Mouse (Mus musculus) inflammation-experienced regulatory T-cells, adult 6 months (primary cell): ENCODE results near the gene Scai. TPM values are rescaled to one million over a fixed set of nuclear protein-coding genes. Genes with fewer than 3 reads are reported as not detected.
"Not testable (repeated sequence)": the region's sequence is repeated elsewhere in the genome, so short reads cannot be mapped to it uniquely, and the experiment has no call there.

ENCODE experiments used
- ATAC-seq: one replicate; pipeline ENCODE4 v1.8.0; 2017
- polyA plus RNA-seq, 3 experiments: library from polyadenylated mRNA; unstranded; fragments of 100-300 nt; shearing (Covaris generic); gene quantifications; one replicate each; pipeline ENCODE4 v1.2.1; 2017

The Scai gene
- polyA plus RNA-seq, 3 experiments from 2014 or later: 9.7 to 21.0 (median 14.3) TPM

- ATAC-seq: no peak
Measured at GRCm38 (mm10) chr2:39129526-39130326, 60.8 kb downstream of the Scai start.

- no peak for ATAC-seq
Measured at GRCm38 (mm10) chr2:39124167-39124566, 66.4 kb downstream of the Scai start.

GRCm38 (mm10) chr2:39121137-39121536, 69.4 kb downstream of the Scai start:
- no peak for ATAC-seq

- no peak for ATAC-seq
Measured at GRCm38 (mm10) chr2:39116583-39116982, 74.0 kb downstream of the Scai start.

- no peak for ATAC-seq
Measured at GRCm38 (mm10) chr2:39114093-39114492, 76.4 kb downstream of the Scai start.

GRCm38 (mm10) chr2:39110514-39110913, 80.0 kb downstream of the Scai start:
- no peak for ATAC-seq

- not testable (repeated sequence) for ATAC-seq
Measured at GRCm38 (mm10) chr2:39109712-39110111, 80.8 kb downstream of the Scai start.

GRCm38 (mm10) chr2:39099951-39100350, 90.6 kb downstream of the Scai start:
- not testable (repeated sequence) for ATAC-seq

GRCm38 (mm10) chr2:39097993-39098392, 92.5 kb downstream of the Scai start:
- ATAC-seq: no peak

- ATAC-seq: no peak
Measured at GRCm38 (mm10) chr2:39091966-39092365, 98.6 kb downstream of the Scai start.

GRCm38 (mm10) chr2:39082706-39083105, 107.8 kb downstream of the Scai start:
- ATAC-seq: no peak

- no peak for ATAC-seq
Measured at GRCm38 (mm10) chr2:39070666-39071065, 119.9 kb downstream of the Scai start.

GRCm38 (mm10) chr2:39069096-39069495, 121.4 kb downstream of the Scai start:
- ATAC-seq: no peak

GRCm38 (mm10) chr2:39065400-39065987, 125.0 kb downstream of the Scai start, which contains the start of gene Golga1:
Gene Golga1, minus strand, starts transcription at chr2:39065541.
- ATAC-seq: peak; percentile 94

GRCm38 (mm10) chr2:39064687-39065399, 125.7 kb downstream of the Scai start:
- ATAC-seq: peak; percentile 34

GRCm38 (mm10) chr2:39048515-39048914, 142.0 kb downstream of the Scai start:
- no peak for ATAC-seq

- no peak for ATAC-seq
Measured at GRCm38 (mm10) chr2:39040215-39040614, 150.3 kb downstream of the Scai start.

- no peak for ATAC-seq
Measured at GRCm38 (mm10) chr2:39031611-39032010, 158.9 kb downstream of the Scai start.

GRCm38 (mm10) chr2:39020004-39020403, 170.5 kb downstream of the Scai start:
- no peak for ATAC-seq

- no peak for ATAC-seq
Measured at GRCm38 (mm10) chr2:39016581-39016980, 174.0 kb downstream of the Scai start.
